Mouse (Mus musculus) CD4-positive helper T cell, adult 2 months (primary cell): Measurements from ENCODE around the gene Ccdc191.
A peak's percentile ranks its signal among the peaks of the same experiment; 100 is the strongest.

ENCODE experiments used
- DNase-seq: peaks from one replicate; pipeline ENCODE4 v3.0.0-alpha.2; 2012; ENCODE audit warnings: low read depth, missing footprints, low spot score

Ccdc191 gene

DNA sequence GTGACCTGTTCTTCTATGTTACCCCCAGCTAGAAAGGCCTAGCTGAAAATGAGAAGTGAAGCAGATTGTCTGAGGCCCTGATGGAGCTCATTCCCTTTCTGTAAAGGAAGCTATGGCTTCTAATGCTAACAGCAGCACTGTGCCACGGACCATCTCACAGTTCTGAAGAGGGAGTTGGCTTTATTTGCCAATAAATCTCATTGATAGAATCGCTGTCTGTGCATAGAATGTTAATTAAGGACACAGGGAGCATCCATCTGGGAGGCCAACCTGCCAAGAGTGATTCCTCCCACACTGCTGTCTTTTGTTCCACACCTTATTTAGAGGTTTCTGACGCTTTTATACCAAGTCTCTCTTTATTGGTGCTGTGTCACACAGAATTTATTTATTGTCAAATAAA is 41.9 kb downstream of the Ccdc191 start:
- no peak for DNase-seq

DNA sequence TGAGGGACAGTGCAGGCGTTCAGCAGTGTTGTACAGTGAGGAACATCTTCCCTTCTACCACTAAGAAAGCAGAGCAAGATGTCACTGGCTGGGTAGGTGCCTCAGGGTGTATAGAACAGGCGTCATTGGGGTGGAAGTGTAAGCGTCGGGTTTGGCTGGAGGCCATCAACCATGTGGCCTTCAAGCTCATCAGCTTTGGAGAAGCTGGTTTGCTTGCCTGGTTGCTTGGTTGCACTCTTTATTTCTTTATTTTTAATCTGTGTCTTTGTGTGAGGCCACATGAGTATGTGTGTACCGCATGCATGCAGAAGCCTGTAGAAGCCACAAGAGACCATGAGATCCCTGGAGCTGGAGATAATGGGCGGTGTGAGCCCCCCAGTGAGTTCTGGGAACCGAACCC is 42.7 kb downstream of the Ccdc191 start:
- DNase-seq = no peak

DNA sequence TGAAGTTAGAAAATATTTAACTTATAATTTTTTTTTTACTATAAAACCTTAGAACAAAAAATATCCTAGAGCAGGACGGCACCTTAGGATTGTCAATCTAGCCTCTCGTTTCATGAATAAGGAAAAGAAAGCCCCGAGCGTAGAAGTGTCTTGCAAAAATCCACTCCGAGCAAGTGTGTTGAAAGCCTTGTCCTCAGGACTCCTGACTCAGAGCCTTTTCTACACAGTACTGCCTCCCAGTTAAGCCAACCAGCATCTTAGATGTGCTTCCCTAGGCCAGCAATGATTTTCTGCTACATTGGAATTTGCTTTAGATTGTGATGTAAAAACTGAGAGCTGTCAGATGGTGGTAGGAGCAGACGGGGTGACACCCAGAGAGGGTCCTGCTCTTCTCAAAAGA is 43.4 kb downstream of the Ccdc191 start:
- no peak for DNase-seq

DNA sequence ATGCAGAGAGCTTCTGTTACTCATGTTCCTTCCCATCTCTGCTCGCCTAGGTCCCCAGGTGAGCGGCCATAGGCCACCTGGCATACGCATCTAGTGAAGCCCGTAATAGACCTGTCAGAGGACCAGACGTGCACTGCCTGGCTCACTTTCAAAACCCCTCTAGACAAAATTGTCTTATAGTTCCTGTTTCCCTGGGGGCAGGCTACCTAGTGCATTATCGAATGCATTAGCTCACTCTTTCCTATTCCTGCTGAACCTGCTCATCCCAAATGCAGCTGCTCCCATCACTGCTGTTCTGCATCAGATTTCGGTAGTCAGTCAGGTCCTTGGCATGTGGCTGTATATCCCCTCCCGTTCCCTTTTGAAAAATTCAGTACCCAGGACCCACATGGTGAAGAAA is 45.3 kb downstream of the Ccdc191 start:
- no peak for DNase-seq

DNA sequence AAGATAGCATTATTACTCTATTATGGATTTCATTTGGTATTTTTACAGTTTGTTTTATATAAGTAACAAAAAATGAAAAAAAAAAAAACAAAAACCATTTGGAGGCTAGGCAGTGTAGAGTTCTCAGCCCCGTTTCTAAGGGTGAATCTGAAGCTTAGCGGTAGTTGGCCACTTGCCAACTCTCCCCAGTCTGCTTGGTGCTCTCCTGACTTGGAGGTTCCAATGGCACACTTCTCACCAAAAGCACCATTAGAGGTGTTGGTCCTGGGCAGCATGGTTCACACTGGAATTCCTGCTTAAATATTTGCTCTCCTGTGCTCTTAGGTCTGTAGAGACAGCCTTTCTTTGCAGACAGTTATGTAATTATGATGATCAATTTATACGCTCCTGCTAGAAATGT is 45.8 kb downstream of the Ccdc191 start:
- DNase-seq = no peak

DNA sequence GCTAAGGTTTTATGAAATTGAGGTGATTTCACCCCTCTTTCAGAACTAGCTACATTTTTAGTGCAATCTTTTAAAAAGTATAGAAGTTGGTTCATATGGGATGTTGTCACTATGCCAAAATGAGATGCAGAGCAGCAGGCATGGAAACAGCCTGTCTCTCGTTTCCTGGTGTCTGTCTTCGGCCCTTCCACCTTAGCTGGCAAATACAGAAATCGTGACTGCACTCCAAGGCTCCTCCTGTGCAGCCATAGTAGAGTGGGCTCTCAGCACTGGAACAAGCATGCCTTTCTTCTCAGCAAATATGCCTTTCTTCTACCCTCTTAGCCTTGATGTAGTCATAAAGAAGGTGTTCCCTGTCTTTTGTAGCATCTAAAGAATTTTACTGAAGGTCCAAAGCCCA is 46.3 kb downstream of the Ccdc191 start:
- no peak for DNase-seq

DNA sequence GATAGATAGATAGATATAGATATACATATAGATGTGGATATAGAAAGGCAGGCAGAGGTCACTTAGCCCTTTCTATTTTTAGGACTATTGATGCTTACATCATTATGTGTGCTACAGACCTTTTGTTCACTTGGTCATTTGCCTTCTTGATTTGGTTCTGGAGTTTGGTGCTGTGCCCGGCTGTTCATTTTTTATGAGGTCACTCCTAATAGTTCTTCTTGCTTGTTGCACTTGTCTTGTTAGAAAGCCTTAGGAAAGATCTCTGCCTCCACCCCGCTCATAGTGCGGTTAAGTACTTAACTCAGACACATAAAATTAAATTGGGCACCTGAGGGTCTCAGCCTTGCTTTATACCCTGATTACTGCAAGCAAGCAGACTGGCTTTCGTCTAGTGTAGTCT is 51.2 kb downstream of the Ccdc191 start:
- no peak for DNase-seq

DNA sequence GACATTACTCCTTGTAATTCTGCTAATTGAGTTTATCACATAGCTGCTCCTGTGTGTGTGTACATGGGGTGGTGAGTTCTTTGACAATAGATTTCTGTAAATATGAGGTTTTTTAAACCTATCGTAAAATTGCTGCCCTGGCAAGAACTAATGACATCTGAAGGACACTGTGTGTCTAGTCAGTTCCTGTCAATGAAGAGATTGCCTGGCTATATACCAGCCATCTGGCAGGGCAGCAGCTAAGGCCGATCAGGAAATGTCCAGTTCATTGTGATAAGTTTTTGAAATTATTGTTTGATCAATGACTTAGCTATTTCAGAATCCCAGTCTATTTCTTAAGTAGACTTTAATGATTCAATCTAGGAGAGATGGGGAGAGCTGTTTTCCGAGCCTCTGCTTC is 55.8 kb downstream of the Ccdc191 start:
- DNase-seq = no peak

DNA sequence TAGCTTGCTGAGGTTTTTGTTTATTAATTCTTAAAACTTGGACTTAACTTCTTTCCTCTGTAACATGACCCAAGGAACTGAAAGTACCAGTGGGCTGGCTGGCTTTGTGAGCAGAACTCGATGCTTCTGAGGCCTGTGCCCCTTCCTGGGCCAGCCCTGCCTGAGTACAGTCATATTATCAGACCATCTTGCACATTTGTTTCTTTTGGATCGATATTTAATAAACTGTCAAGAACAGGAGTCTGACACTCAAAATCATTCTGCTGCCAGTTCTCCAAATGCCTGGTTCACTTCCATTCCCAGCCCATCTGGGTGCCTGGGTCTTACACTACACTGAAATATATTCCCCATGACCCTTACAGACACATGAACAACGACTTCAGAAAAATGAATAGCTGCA is 56.3 kb downstream of the Ccdc191 start:
- DNase-seq = no peak

DNA sequence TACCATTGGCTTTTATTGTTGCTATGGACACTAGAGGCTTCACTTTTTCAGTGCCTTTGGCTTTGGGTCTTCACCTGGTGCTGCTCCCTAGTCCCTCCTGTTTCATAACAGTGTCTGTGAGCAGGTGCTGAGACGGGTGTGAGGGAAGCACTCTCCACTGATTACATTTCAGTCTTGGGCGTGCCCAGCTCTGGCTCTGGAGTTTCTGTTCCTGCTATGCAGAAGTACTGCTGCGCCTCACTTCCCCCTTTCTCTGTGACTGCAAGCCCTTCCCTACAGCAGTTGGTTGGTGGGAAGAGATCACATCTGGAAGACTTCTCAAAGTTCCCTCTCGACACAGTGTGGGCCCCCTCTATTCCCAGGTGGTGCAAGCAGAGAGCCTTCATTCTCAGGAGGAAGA is 62.0 kb downstream of the Ccdc191 start:
- DNase-seq = no peak

DNA sequence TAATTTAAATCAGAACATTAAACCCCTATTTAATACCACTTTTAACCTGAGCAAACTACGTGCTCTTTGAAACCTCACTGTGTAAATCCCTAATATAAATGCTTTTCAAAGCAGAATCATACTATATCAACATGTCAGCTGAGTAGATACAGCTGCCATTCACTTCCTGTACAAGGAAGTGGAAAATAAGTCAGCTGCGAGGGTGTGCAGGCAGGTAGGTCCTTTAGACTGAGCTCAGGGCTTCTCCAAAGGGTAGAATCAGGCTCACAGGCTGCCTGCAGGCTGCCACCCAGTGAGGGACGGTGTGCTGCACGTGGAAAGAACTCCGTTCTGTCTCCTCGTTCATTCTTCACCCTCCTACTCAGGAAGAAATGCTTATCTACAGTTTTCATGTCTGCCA is 65.3 kb downstream of the Ccdc191 start:
- no peak for DNase-seq

DNA sequence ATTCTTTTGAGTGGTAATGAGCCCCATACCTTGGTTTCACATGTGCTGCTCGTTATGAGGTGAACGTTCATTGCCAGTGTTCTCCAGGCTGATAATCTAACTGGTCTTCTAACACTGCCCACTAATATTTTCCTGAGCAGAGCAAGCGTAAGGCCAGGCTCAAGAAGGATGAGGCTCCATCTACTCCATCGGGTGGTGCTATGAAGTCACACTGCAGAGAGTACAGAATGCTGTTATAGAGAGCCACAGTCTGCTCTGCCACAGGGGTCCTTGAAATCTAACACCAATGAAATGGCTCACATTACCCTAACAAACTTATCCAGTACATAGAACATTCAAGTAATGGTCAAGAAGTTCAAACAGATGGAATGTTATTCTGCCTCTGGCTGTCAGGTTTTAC is 68.4 kb downstream of the Ccdc191 start:
- DNase-seq = no peak

DNA sequence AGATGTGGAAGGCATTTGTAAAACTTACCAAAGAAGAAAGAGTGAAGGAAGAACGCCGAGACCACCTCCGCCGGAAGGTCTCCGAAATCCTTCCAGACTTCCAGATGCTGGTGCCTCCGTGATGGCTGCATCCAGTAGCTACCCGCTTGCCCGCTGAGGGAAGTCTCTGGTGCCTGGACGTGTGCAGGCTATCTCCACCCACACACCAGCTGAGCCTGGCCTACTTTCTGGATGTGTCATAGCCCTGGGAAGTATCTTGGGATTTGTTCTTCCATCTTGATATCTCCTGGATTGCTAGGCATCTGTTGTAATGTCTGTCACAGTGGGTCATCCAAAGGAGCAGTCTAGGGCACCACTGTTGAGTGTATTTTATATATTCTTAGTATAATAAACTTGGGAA is 73.7 kb downstream of the Ccdc191 start:
- DNase-seq = no peak

DNA sequence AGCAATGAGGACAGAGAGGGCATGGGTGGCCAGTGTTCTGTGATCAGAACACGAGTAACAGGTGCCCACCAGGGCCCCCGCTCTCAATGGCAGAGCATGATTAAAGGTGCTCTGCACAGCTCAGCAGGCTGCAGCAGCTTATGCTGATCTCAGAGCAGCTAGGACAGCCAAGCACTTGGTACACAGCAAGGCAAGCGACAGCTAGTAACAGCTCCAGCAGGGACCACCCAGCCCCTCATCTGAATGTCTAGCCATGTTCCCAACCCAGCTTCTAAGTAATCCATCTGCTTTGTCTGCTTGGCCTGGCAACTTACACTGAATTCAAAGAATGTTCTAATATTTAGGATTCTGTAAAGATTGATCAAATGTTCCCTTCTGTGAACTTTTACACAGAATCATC is 74.2 kb downstream of the Ccdc191 start:
- DNase-seq = no peak

DNA sequence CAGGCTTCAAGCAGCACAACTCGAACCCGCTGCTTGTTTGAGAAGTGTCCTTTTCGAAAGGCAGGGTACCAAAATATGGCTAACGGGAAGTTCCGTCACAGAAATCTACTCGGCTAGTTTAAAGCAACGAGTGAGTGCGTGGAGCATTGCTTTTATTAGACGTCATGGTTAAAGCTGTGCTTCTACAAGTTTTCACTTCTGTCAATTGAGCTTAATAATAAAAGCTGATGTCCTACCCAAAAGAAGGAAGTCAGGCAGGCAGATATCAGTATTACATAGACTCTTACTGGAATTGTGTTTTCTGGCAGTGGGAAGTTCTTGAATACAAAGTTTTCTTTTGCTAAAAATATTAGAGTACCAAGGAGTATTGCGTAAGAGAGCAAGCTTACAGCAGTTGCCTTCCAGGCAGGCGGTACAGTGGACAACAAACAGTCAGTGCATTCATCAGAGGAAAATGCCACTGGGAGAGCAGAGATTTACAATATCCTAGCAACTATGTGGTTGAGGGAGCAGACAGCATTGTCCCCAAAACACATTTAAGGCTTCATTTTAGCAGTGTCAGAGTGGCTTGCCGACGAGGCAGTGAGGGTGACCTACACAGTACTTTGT is 76.3 kb downstream of the Ccdc191 start:
- DNase-seq = no peak

DNA sequence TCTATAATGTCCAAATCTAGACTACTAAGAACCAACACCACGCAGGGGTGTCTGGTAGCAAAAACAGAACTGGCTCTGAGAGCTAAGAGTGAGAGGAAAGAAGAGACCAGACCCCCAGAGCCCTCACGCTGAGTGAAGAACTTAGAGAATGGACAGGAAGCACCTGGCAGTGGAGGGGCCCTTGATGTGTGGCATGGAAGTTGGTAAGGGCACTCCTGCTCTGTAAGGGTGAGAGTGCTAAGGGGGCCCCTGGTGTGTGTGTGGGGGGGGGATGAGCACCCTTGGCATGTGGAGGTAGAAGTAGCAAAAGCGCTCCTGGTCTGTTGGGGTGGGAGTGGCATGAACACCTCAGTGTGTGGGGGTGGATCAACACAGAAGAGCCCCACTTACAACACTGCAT is 80.8 kb downstream of the Ccdc191 start:
- no peak for DNase-seq

DNA sequence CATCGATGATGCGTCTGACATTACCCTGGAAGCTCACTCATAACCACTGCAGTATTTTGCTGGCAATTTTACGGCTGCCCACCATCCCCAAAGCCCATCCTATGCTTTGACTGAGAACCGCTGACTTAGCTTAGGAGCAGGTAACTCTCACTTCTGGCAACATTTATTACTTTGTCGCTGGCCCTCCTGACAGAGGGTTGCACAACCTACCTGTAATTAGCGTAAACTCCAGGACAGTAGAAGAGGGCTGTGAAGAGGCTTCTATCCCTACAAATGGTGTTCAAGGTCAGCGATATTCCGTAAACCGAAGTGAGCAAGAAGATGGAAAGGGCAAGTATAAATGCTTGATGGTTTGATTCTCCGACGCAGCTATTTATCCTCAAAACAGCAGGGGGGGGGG is 81.6 kb downstream of the Ccdc191 start:
- no peak for DNase-seq

DNA sequence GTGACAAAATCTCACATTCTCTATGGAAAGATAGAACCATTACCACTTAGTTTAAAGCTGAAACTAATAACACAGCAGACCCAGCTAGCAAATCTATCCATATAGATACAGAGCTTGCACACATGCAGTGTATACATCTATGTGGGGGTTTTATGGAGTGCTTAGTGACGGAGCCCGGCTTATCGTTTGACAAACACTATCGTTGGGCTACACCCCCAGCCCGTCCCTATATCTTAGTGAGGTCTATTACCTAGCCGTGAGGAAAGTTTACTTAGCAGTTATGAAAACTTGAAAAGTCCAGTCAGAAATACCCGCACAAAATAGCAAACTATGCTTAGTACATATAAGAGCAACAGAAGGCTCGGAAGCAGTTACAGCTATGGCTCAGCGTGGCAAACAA is 82.1 kb downstream of the Ccdc191 start:
- no peak for DNase-seq

DNA sequence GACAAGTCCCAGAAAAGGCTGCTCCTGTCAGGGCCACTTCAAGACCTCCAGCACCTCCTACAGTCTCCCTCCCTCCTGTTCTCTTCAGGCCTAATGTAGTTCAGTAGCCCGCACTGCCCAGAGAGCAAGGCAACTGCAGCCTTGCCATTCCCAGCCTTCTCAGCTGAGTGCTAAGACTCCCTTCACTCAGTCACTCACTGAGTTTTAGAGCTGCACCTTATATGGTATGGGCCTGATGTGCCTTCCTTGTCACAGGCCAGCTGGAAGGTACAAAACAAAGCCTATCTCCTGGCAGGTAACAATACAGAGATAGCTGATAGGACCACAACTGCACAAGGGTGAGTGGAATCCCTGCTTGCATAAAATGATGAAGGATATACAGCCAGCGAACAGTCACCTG is 82.8 kb downstream of the Ccdc191 start:
- no peak for DNase-seq

DNA sequence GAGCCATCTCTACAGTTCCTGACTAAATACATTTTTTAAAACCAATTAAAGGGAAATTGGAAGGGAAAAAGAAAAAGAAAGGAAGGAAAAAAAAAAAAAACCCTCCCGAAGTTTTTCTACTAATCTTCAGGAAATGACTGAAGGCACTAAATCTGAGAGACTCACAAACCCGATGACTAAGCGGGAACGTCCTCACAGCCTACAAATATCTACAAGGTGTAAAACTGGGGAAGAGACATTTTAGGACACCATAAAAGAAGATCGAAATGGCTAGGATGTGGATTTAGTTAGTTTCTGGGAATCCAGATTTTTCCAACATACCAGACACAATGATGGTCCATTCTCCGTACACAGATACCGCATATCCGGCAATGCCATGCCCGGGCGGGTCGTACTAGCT is 83.5 kb downstream of the Ccdc191 start:
- DNase-seq = no peak

DNA sequence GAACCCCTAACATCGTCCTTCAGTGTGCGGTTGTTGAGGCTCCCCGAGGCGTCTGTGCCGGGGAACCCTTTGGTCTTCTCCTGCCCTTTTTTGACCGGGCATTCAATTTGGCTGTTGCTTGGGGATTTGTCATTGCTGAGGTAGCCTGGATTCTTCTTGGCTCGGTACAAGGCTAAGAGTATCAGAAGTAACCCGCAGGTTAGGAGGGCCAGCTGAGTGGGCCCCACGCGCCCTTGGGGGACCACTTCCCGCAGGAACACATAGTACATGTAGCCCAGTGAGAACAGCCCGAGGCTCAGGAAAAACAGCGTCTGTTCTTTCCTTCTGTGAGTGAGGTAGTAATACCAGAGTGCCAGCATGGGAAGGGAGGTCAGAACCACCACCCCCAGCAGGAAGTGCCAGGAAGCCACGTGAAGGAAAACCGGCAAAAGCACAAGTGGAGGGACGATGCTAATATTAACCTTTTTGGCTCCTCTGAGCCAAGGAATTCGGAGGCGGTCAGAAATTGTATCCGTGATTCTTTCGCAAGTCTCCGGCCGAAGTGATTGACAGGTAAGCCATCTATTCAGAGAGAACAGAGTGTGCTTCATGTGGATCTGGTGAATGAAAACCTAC is 84.1 kb downstream of the Ccdc191 start:
- no peak for DNase-seq

DNA sequence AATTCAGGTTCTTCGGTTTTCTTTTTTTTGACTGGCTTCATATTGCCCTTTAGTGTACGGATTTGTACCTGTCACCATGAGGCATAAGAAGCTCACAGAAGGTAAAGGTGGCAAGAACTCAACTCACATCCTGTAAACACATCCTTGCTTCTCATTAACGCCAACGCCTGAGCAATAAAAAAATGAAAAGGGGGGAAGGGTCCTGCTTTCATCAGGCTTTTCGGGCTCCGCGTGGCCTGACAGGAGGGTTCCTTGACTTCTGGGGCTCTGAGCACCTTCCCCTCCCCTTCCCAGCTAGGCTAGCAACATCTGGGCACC is 89.4 kb downstream of the Ccdc191 start:
- no peak for DNase-seq

DNA sequence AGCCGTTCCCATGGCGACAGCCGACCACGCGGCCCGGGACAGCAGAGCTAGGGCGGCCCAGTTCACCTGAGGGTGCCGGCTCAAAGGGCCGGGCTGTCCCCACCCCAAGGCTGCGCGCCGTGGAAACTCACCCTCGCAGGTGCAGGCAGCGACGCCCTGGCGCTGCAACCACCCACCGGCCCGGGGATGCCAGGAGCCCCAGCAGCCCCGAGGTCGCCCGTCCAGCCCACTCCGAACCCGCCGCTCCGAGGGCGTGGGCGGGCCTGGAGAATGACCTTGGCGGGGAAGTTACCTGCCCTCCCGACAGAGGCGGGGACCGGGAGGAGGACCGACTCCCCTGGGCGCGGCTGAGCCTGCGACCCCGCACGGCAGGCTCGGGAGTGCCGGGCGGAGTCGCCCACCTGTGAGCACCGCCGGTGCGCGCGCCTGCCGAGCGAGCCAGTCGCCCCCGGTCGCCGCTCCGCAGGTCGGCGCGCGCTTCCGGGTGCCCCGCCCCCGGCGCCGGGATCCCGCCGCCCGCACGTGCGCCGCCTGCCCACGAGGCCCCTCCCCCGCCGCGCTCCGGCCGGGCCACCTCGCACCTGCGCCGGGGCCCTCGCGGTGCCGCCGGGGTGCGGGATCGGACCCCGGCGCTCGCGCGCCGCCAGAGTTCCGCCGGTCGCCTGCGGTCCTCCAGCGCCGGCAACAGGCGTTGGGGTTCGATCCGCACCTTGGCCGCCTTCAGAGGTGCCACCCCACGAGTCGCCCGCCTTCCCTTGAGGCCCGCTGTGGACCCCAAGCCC is 89.9 kb downstream of the Ccdc191 start, which contains the start of gene Zdhhc23:
Zdhhc23 (minus strand) TSS at position 464 of the 782 bp plus-strand sequence.
- DNase-seq = peak; percentile 70
